Mouse (Mus musculus): ENCODE measurements around the gene Adig. TPM values are rescaled to one million over a fixed set of nuclear protein-coding genes. Genes with fewer than 3 reads are reported as not detected.

Adig gene
- total and polyA plus RNA-seq, 2 experiments, result not detected

- 73% methylated on average over 2 of the region's 2 CpGs for WGBS
- Histone ChIP-seq H3K79me2 (ENCODE audit: control insufficient read depth, insufficient read depth, low read length) (no peaks in the 10 kb centered on the region), H3K36me3 (ENCODE audit: control insufficient read depth, insufficient read depth, low read length) (no peaks in the 10 kb centered on the region), H3K4me1 (ENCODE audit: control insufficient read depth, insufficient read depth, low read length) (no peaks in the 10 kb centered on the region), H3K27me3 (ENCODE audit: control insufficient read depth, insufficient read depth, low read length) (no peaks in the 10 kb centered on the region), H3K9ac (ENCODE audit: low read depth, low read length) (no peak overlapping the region), H3K4me3 (ENCODE audit: insufficient read depth, low read depth, low read length) (no peak overlapping the region), H3K27ac (replicated peaks; ENCODE audit: insufficient read depth, low read depth, low read length) (no peak overlapping the region)
- TF ChIP-seq POLR2A (IDR thresholded peaks at IDR 0.05; ENCODE audit: extremely low read depth, insufficient read depth, low read length), result no peak
- TF ChIP-seq CTCF (IDR thresholded peaks at IDR 0.05; ENCODE audit: low read depth, low read length), result no peak
- DNase-seq (ENCODE audit: extremely low read depth, low read depth, low spot score), result no peak
Observed at GRCm38 (mm10) chr2:158545266-158545665, 42.9 kb downstream of the Adig start.

- no peaks in the 10 kb centered on the region for H3K27me3 ChIP-seq (ENCODE audit: control insufficient read depth, insufficient read depth, low read length)
- H3K9ac ChIP-seq (ENCODE audit: low read depth, low read length), result no peak overlapping the region
- no peaks in the 10 kb centered on the region for H3K79me2 ChIP-seq (ENCODE audit: control insufficient read depth, insufficient read depth, low read length)
- no peak overlapping the region for H3K4me3 ChIP-seq (ENCODE audit: insufficient read depth, low read depth, low read length)
- TF ChIP-seq POLR2A (IDR thresholded peaks at IDR 0.05; ENCODE audit: extremely low read depth, insufficient read depth, low read length) (no peak), CTCF (IDR thresholded peaks at IDR 0.05; ENCODE audit: low read depth, low read length) (peak; percentile 87)
- no peaks in the 10 kb centered on the region for H3K36me3 ChIP-seq (ENCODE audit: control insufficient read depth, insufficient read depth, low read length)
- H3K4me1 ChIP-seq (ENCODE audit: control insufficient read depth, insufficient read depth, low read length), result no peaks in the 10 kb centered on the region
- no peak for DNase-seq (ENCODE audit: extremely low read depth, low read depth, low spot score)
- 8% methylated on average over 17 of the region's 17 CpGs for WGBS
- H3K27ac ChIP-seq (replicated peaks; ENCODE audit: insufficient read depth, low read depth, low read length), result no peak overlapping the region
Observed at GRCm38 (mm10) chr2:158546751-158547150, 44.3 kb downstream of the Adig start.

GRCm38 (mm10) chr2:158550067-158550466 is 47.7 kb downstream of the Adig start:
- peak; percentile 37 for DNase-seq (ENCODE audit: extremely low read depth, low read depth, low spot score)
- 4% methylated on average over 3 of the region's 3 CpGs for WGBS

GRCm38 (mm10) chr2:158554366-158554765 is 52.0 kb downstream of the Adig start:
- Histone ChIP-seq H3K27me3 (ENCODE audit: control insufficient read depth, insufficient read depth, low read length) (0 out of 2 replicates have a peak, but pooled peaks cover 4% of the 10 kb centered on the region), H3K36me3 (ENCODE audit: control insufficient read depth, insufficient read depth, low read length) (no peaks in the 10 kb centered on the region), H3K9ac (ENCODE audit: low read depth, low read length) (no peak overlapping the region), H3K79me2 (ENCODE audit: control insufficient read depth, insufficient read depth, low read length) (no peaks in the 10 kb centered on the region), H3K27ac (replicated peaks; ENCODE audit: insufficient read depth, low read depth, low read length) (no peak overlapping the region), H3K4me3 (ENCODE audit: insufficient read depth, low read depth, low read length) (no peak overlapping the region), H3K4me1 (ENCODE audit: control insufficient read depth, insufficient read depth, low read length) (no peaks in the 10 kb centered on the region)
- DNase-seq (ENCODE audit: extremely low read depth, low read depth, low spot score), result no peak
- WGBS, result 25% methylated on average over 10 of the region's 10 CpGs
- no peak for TF ChIP-seq CTCF (IDR thresholded peaks at IDR 0.05; ENCODE audit: low read depth, low read length)
- no peak for TF ChIP-seq POLR2A (IDR thresholded peaks at IDR 0.05; ENCODE audit: extremely low read depth, insufficient read depth, low read length)

More at GRCm38 (mm10) chr2:158550067-158550466, 47.7 kb downstream of the Adig start:
- H3K27ac ChIP-seq (replicated peaks; ENCODE audit: insufficient read depth, low read depth, low read length), result no peak overlapping the region
- H3K4me1 ChIP-seq (ENCODE audit: control insufficient read depth, insufficient read depth, low read length), result no peaks in the 10 kb centered on the region
- no peak overlapping the region for H3K4me3 ChIP-seq (ENCODE audit: insufficient read depth, low read depth, low read length)
- no peaks in the 10 kb centered on the region for H3K79me2 ChIP-seq (ENCODE audit: control insufficient read depth, insufficient read depth, low read length)
- H3K9ac ChIP-seq (ENCODE audit: low read depth, low read length), result no peak overlapping the region
- H3K36me3 ChIP-seq (ENCODE audit: control insufficient read depth, insufficient read depth, low read length), result no peaks in the 10 kb centered on the region
- TF ChIP-seq POLR2A (IDR thresholded peaks at IDR 0.05; ENCODE audit: extremely low read depth, insufficient read depth, low read length) (no peak), CTCF (IDR thresholded peaks at IDR 0.05; ENCODE audit: low read depth, low read length) (peak; percentile 82)
- H3K27me3 ChIP-seq (ENCODE audit: control insufficient read depth, insufficient read depth, low read length), result no peaks in the 10 kb centered on the region

GRCm38 (mm10) chr2:158555252-158555651 is 52.8 kb downstream of the Adig start:
- 7% methylated on average over 7 of the region's 7 CpGs for WGBS
- TF ChIP-seq CTCF (IDR thresholded peaks at IDR 0.05; ENCODE audit: low read depth, low read length) (no peak), POLR2A (IDR thresholded peaks at IDR 0.05; ENCODE audit: extremely low read depth, insufficient read depth, low read length) (no peak)
- Histone ChIP-seq H3K9ac (ENCODE audit: low read depth, low read length) (no peak overlapping the region), H3K79me2 (ENCODE audit: control insufficient read depth, insufficient read depth, low read length) (no peaks in the 10 kb centered on the region), H3K4me1 (ENCODE audit: control insufficient read depth, insufficient read depth, low read length) (no peaks in the 10 kb centered on the region), H3K27me3 (ENCODE audit: control insufficient read depth, insufficient read depth, low read length) (0 out of 2 replicates have a peak, but pooled peaks cover 4% of the 10 kb centered on the region), H3K36me3 (ENCODE audit: control insufficient read depth, insufficient read depth, low read length) (no peaks in the 10 kb centered on the region), H3K4me3 (ENCODE audit: insufficient read depth, low read depth, low read length) (no peak overlapping the region), H3K27ac (replicated peaks; ENCODE audit: insufficient read depth, low read depth, low read length) (no peak overlapping the region)
- no peak for DNase-seq (ENCODE audit: extremely low read depth, low read depth, low spot score)

- DNase-seq (ENCODE audit: extremely low read depth, low read depth, low spot score), result no peak
- no peak for TF ChIP-seq POLR2A (IDR thresholded peaks at IDR 0.05; ENCODE audit: extremely low read depth, insufficient read depth, low read length)
- TF ChIP-seq CTCF (IDR thresholded peaks at IDR 0.05; ENCODE audit: low read depth, low read length), result no peak
- no peak overlapping the region for H3K4me3 ChIP-seq (ENCODE audit: insufficient read depth, low read depth, low read length)
- no peaks in the 10 kb centered on the region for H3K79me2 ChIP-seq (ENCODE audit: control insufficient read depth, insufficient read depth, low read length)
- H3K4me1 ChIP-seq (ENCODE audit: control insufficient read depth, insufficient read depth, low read length), result no peaks in the 10 kb centered on the region
- no peaks in the 10 kb centered on the region for H3K36me3 ChIP-seq (ENCODE audit: control insufficient read depth, insufficient read depth, low read length)
- H3K27me3 ChIP-seq (ENCODE audit: control insufficient read depth, insufficient read depth, low read length), result 0 out of 2 replicates have a peak, but pooled peaks cover 4% of the 10 kb centered on the region
- H3K27ac ChIP-seq (replicated peaks; ENCODE audit: insufficient read depth, low read depth, low read length), result no peak overlapping the region
- no peak overlapping the region for H3K9ac ChIP-seq (ENCODE audit: low read depth, low read length)
- WGBS, result 9% methylated on average over 8 of the region's 8 CpGs
Observed at GRCm38 (mm10) chr2:158555812-158556211, 53.4 kb downstream of the Adig start.
